Mouse (Mus musculus): Measurements from ENCODE around the gene Rsrp1.

The Rsrp1 gene

GRCm38 (mm10) chr4:134922111-134922924 lies 1.1 kb upstream of the Rsrp1 start:
- no peak for DNase-seq

GRCm38 (mm10) chr4:134922925-134923244 lies 507 bp upstream of the Rsrp1 start:
- peak; percentile 73 to 75 for DNase-seq

GRCm38 (mm10) chr4:134924019-134924741 lies 788 bp downstream of the Rsrp1 start:
- peak; percentile 57 to 67 for DNase-seq

GRCm38 (mm10) chr4:134925206-134925605 lies 1.8 kb downstream of the Rsrp1 start:
- peak in 1 of 2 experiments; percentile 56 for DNase-seq

GRCm38 (mm10) chr4:134927815-134928463 lies 4.5 kb downstream of the Rsrp1 start:
- DNase-seq, result no peak

GRCm38 (mm10) chr4:134928464-134928836 lies 5.1 kb downstream of the Rsrp1 start:
- no peak for DNase-seq

- DNase-seq, result no peak
Measured at GRCm38 (mm10) chr4:134929536-134929935, 6.1 kb downstream of the Rsrp1 start.

GRCm38 (mm10) chr4:134930190-134930589 lies 6.8 kb downstream of the Rsrp1 start:
- DNase-seq, result no peak

GRCm38 (mm10) chr4:134930684-134931481 lies 7.5 kb downstream of the Rsrp1 start, which contains the start of gene Syf2:
TSS of gene Syf2 (plus strand) at chr4:134930898.
- peak; percentile 95 to 96 for DNase-seq

- no peak for DNase-seq
Measured at GRCm38 (mm10) chr4:134937240-134938176, 14.1 kb downstream of the Rsrp1 start.

GRCm38 (mm10) chr4:134939900-134940299 lies 16.5 kb downstream of the Rsrp1 start:
- no peak for DNase-seq

GRCm38 (mm10) chr4:134943758-134944538 lies 20.6 kb downstream of the Rsrp1 start:
- no peak for DNase-seq

- DNase-seq, result peak in 1 of 2 experiments; percentile 74
Measured at GRCm38 (mm10) chr4:134946024-134946744, 22.8 kb downstream of the Rsrp1 start.

GRCm38 (mm10) chr4:134950518-134951091 lies 27.2 kb downstream of the Rsrp1 start:
- peak in 1 of 2 experiments; percentile 31 for DNase-seq

GRCm38 (mm10) chr4:134954461-134954860 lies 31.1 kb downstream of the Rsrp1 start:
- DNase-seq, result peak in 1 of 2 experiments; percentile 12

GRCm38 (mm10) chr4:134955196-134955595 lies 31.8 kb downstream of the Rsrp1 start:
- no peak for DNase-seq

- DNase-seq, result no peak
Measured at GRCm38 (mm10) chr4:134955845-134956244, 32.5 kb downstream of the Rsrp1 start.

- peak; percentile 39 to 81 for DNase-seq
Measured at GRCm38 (mm10) chr4:134956328-134956727, 32.9 kb downstream of the Rsrp1 start.

GRCm38 (mm10) chr4:134963021-134963776 lies 39.8 kb downstream of the Rsrp1 start:
- peak; percentile 5 to 26 for DNase-seq
